Mouse (Mus musculus): ENCODE results near the gene Ncln. TPM values are rescaled to one million over a fixed set of nuclear protein-coding genes. Genes with fewer than 3 reads are reported as not detected.

The Ncln gene
- polyA plus RNA-seq, 1 experiment = 122 TPM

DNA sequence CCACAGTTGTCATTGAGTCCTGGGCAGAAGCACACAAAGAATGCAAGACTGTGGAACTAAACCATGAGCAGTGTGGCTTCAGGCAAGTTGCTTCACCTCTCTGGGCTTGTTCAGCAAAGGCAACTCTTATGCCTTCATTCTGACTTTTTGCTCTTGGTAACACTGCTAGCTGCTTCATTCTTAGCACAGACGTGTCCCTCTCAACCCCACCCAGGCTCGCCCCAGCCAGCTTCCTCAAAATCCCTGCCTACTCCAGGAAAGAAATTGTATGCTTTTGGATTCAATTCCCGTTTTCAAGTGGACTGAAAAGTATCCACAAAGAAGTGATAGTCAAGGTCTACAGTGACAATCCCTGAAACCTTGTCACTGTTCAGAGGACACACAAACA is 23.8 kb upstream of the Ncln start:
- Histone ChIP-seq H3K4me3 (ENCODE audit: insufficient read depth, poor library complexity, severe bottlenecking) (no peak overlapping the region), H3K79me3 (ENCODE audit: low read depth) (no peaks in the 10 kb centered on the region), H3K36me3 (ENCODE audit: control insufficient read depth, insufficient read depth) (no peaks in the 10 kb centered on the region), H3K27me3 (ENCODE audit: control insufficient read depth, insufficient read depth, insufficient read length) (peaks cover 12% of the 10 kb centered on the region), H3K79me2 (ENCODE audit: control insufficient read depth, insufficient read depth) (no peaks in the 10 kb centered on the region), H3ac (ENCODE audit: control insufficient read depth, insufficient read length, low read depth) (no peak overlapping the region)
- TF ChIP-seq FOSL1 (IDR thresholded peaks at IDR 0.05; ENCODE audit: insufficient read depth, low read length, poor library complexity, severe bottlenecking) = no peak
- TF ChIP-seq MYOD1 (IDR thresholded peaks at IDR 0.05; ENCODE audit: control insufficient read depth, insufficient read length, low read depth) = no peak
- TF ChIP-seq MYOG (IDR thresholded peaks at IDR 0.05; ENCODE audit: control insufficient read depth, extremely low read depth, insufficient read length) = no peak
- no peak for TF ChIP-seq MAX (IDR thresholded peaks at IDR 0.05)
- TF ChIP-seq CEBPB (IDR thresholded peaks at IDR 0.05; ENCODE audit: low read depth) = no peak
- TF ChIP-seq CTCF (IDR thresholded peaks at IDR 0.05; ENCODE audit: control insufficient read depth, insufficient read depth, insufficient read length) = no peak
- TF ChIP-seq USF1 (IDR thresholded peaks at IDR 0.05; ENCODE audit: low read depth) = no peak

DNA sequence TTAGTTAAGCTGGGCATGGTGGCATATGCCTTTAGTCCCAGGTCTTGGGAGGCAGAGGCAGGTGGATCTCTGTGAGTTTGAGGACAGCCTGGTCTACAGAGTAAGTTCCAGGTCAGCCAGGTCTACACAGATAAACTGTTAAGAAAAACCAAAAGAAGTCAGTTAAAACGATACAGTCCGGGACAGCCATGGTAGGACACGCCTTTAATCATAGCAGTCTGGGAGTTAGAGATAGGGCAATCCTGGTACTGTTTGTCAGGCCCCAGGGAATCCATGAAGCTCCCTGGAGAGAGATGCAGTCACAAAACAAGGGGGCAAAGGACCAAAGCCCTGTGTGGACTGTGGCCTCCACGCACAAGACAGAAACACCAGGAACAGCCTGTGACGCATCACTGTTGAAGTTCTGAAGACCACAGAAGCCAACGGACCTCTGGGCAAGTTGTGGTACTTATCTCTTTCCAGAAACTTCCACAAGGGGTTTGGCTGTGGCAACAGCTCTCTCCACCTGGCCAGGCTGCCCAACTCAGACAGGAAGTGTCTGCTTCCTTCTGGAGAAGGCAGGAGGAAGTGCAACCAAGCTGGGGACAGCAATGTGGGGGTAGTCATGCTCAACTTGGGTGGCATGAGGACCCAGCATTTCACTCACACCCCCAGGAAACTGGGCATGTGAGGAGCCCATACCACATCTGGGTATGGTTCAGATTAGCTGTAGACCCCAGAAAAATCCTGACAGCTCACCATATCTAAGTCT is 23.2 kb upstream of the Ncln start:
- H3K27me3 ChIP-seq (ENCODE audit: control insufficient read depth, insufficient read depth, insufficient read length) = peaks cover 12% of the 10 kb centered on the region
- no peak overlapping the region for H3K4me3 ChIP-seq (ENCODE audit: insufficient read depth, poor library complexity, severe bottlenecking)
- H3K79me2 ChIP-seq (ENCODE audit: control insufficient read depth, insufficient read depth) = no peaks in the 10 kb centered on the region
- no peaks in the 10 kb centered on the region for H3K36me3 ChIP-seq (ENCODE audit: control insufficient read depth, insufficient read depth)
- TF ChIP-seq USF1 (IDR thresholded peaks at IDR 0.05; ENCODE audit: low read depth) (no peak), MYOG (IDR thresholded peaks at IDR 0.05; ENCODE audit: control insufficient read depth, extremely low read depth, insufficient read length) (no peak), MAX (IDR thresholded peaks at IDR 0.05) (no peak), CEBPB (IDR thresholded peaks at IDR 0.05; ENCODE audit: low read depth) (no peak), FOSL1 (IDR thresholded peaks at IDR 0.05; ENCODE audit: insufficient read depth, low read length, poor library complexity, severe bottlenecking) (no peak), CTCF (IDR thresholded peaks at IDR 0.05; ENCODE audit: control insufficient read depth, insufficient read depth, insufficient read length) (no peak), MYOD1 (IDR thresholded peaks at IDR 0.05; ENCODE audit: control insufficient read depth, insufficient read length, low read depth) (no peak)
- H3ac ChIP-seq (ENCODE audit: control insufficient read depth, insufficient read length, low read depth) = no peak overlapping the region
- H3K79me3 ChIP-seq (ENCODE audit: low read depth) = no peaks in the 10 kb centered on the region

DNA sequence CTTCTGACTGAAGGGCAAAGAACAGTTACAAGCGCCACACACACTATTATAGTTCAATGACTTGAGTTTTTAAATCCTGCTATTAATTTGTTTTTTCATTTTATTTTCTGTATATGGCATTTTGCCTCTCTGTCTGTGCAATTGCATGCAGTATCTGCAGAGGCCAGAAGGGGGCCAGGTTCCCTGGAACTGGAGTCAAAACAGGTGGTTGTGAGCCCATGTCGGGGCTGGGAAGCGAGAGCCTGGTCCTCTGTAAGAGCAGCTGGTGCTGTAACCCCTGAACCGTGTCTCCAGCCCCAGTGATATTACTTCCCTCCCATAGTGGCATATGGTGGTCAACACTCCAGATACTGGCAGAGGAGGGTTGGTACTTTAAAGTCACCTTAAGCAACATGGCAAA is 22.4 kb upstream of the Ncln start:
- Histone ChIP-seq H3K36me3 (ENCODE audit: control insufficient read depth, insufficient read depth) (no peaks in the 10 kb centered on the region), H3K27me3 (ENCODE audit: control insufficient read depth, insufficient read depth, insufficient read length) (peaks cover 12% of the 10 kb centered on the region), H3K79me3 (ENCODE audit: low read depth) (no peaks in the 10 kb centered on the region), H3K79me2 (ENCODE audit: control insufficient read depth, insufficient read depth) (no peaks in the 10 kb centered on the region), H3ac (ENCODE audit: control insufficient read depth, insufficient read length, low read depth) (no peak overlapping the region), H3K4me3 (ENCODE audit: insufficient read depth, poor library complexity, severe bottlenecking) (no peak overlapping the region)
- TF ChIP-seq CTCF (IDR thresholded peaks at IDR 0.05; ENCODE audit: control insufficient read depth, insufficient read depth, insufficient read length) = peak; percentile 17
- TF ChIP-seq MYOG (IDR thresholded peaks at IDR 0.05; ENCODE audit: control insufficient read depth, extremely low read depth, insufficient read length) = no peak
- peak; percentile 26 for TF ChIP-seq MYOD1 (IDR thresholded peaks at IDR 0.05; ENCODE audit: control insufficient read depth, insufficient read length, low read depth)

DNA sequence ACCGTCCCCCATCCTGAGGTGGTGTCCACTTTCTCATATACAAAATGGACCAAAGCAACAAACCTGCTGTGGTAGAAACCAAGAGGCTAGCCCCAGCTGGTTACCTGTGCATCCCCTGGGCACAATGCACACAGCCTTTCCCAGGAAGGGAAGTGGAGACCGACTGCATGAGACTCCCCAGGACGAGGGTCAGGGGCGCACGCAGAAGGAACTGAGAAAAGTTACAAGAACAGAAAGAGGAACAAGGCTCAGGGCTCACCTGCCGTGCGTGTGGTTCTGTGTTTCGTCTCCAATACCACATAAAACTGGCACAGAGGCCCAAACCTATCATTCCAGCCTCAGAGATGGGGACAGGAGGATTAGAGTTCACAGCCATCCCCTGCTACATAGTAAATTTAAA is 21.0 kb upstream of the Ncln start:
- H3K79me2 ChIP-seq (ENCODE audit: control insufficient read depth, insufficient read depth) = no peaks in the 10 kb centered on the region
- TF ChIP-seq FOSL1 (IDR thresholded peaks at IDR 0.05; ENCODE audit: insufficient read depth, low read length, poor library complexity, severe bottlenecking) (no peak), USF1 (IDR thresholded peaks at IDR 0.05; ENCODE audit: low read depth) (no peak), CEBPB (IDR thresholded peaks at IDR 0.05; ENCODE audit: low read depth) (no peak), MYOG (IDR thresholded peaks at IDR 0.05; ENCODE audit: control insufficient read depth, extremely low read depth, insufficient read length) (no peak), MYOD1 (IDR thresholded peaks at IDR 0.05; ENCODE audit: control insufficient read depth, insufficient read length, low read depth) (no peak), MAX (IDR thresholded peaks at IDR 0.05) (no peak), CTCF (IDR thresholded peaks at IDR 0.05; ENCODE audit: control insufficient read depth, insufficient read depth, insufficient read length) (no peak)
- H3K4me3 ChIP-seq (ENCODE audit: insufficient read depth, poor library complexity, severe bottlenecking) = no peak overlapping the region
- no peaks in the 10 kb centered on the region for H3K36me3 ChIP-seq (ENCODE audit: control insufficient read depth, insufficient read depth)
- H3ac ChIP-seq (ENCODE audit: control insufficient read depth, insufficient read length, low read depth) = no peak overlapping the region
- H3K27me3 ChIP-seq (ENCODE audit: control insufficient read depth, insufficient read depth, insufficient read length) = peaks cover 12% of the 10 kb centered on the region
- H3K79me3 ChIP-seq (ENCODE audit: low read depth) = no peaks in the 10 kb centered on the region

DNA sequence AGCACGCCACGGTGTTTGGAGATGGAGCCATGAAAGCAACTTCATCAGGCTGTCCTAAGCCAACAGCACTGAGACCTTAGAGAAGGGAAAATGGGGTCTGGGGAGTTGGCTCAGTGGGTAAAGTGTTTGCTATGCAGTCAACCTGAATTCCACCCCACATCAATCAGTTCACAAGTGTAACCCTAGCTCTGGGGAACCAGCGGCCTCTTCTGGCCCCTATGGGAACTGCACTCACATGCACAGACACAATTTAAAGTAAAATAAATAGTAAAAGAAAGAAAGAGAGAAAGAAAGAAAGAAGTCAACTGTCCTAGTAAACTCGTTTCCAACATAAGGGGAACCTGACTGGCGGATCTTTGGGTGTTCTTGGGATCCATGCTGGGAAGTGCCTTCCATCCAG is 17.6 kb upstream of the Ncln start:
- H3K4me3 ChIP-seq (ENCODE audit: insufficient read depth, poor library complexity, severe bottlenecking) = no peak overlapping the region
- no peaks in the 10 kb centered on the region for H3K36me3 ChIP-seq (ENCODE audit: control insufficient read depth, insufficient read depth)
- H3K79me3 ChIP-seq (ENCODE audit: low read depth) = no peaks in the 10 kb centered on the region
- no peak for TF ChIP-seq MAX (IDR thresholded peaks at IDR 0.05)
- no peak for TF ChIP-seq USF1 (IDR thresholded peaks at IDR 0.05; ENCODE audit: low read depth)
- no peak for TF ChIP-seq FOSL1 (IDR thresholded peaks at IDR 0.05; ENCODE audit: insufficient read depth, low read length, poor library complexity, severe bottlenecking)
- no peak for TF ChIP-seq CEBPB (IDR thresholded peaks at IDR 0.05; ENCODE audit: low read depth)
- no peak for TF ChIP-seq MYOD1 (IDR thresholded peaks at IDR 0.05; ENCODE audit: control insufficient read depth, insufficient read length, low read depth)
- no peak for TF ChIP-seq MYOG (IDR thresholded peaks at IDR 0.05; ENCODE audit: control insufficient read depth, extremely low read depth, insufficient read length)
- no peaks in the 10 kb centered on the region for H3K79me2 ChIP-seq (ENCODE audit: control insufficient read depth, insufficient read depth)
- no peak overlapping the region for H3ac ChIP-seq (ENCODE audit: control insufficient read depth, insufficient read length, low read depth)
- peaks cover 14% of the 10 kb centered on the region for H3K27me3 ChIP-seq (ENCODE audit: control insufficient read depth, insufficient read depth, insufficient read length)
